In genomic region chr9:119031772-119032171, GRCm38 (mm10) we compare ENCODE assay signal across 8 mouse cellular contexts. TPM values are rescaled to one million over a fixed set of nuclear protein-coding genes. Genes with fewer than 3 reads are reported as not detected.
DNase-seq lines count a peak whose midpoint lies in the region; ATAC-seq lines count a peak whose summit lies in the region.

No protein-coding gene starts in this region.

- peaks cover 32% of the 10 kb centered on the region for H3K4me1 ChIP-seq in limb, embryonic 11.5 days (ENCODE audit: control insufficient read depth, insufficient read depth, low read length)

- H3K36me3 ChIP-seq in limb, embryonic 11.5 days (ENCODE audit: control insufficient read depth, insufficient read depth, low read length), result no peaks in the 10 kb centered on the region

- H3K4me2 ChIP-seq in limb, embryonic 11.5 days (ENCODE audit: low read depth, severe bottlenecking), result no peak overlapping the region

- DNase-seq in adrenal gland, adult 2 months, result peak; percentile 61
- DNase-seq in adrenal gland, adult 8-10 months, result no peak
- peak; percentile 73 for DNase-seq in adrenal gland, postnatal 10 days
- DNase-seq in heart, adult 9 months (ENCODE audit: low spot score in 2 of 2), result peak; percentile 82 to 86
- no peak for DNase-seq in limb, embryonic 11.5 days (ENCODE audit: low spot score)
- no peak for DNase-seq in embryo, embryonic 10 days (ENCODE audit: low spot score)
- DNase-seq in cerebellum, adult 18-20 months, result no peak

- H3K9ac ChIP-seq in limb, embryonic 11.5 days (ENCODE audit: low read length), result no peak overlapping the region

- peak overlapping the region; percentile 56; the same call in 1 of the 2 replicates for H3K27ac ChIP-seq in limb, embryonic 11.5 days (replicated peaks; ENCODE audit: low read depth, low read length)

- ATAC-seq in limb, embryonic 11.5 days (ENCODE audit: insufficient number of reproducible peaks, low FRiP score, low TSS enrichment, low read depth), result no peak
- ATAC-seq in granulocyte monocyte progenitor cell, adult 5-6 weeks (replicated peaks; ENCODE audit: poor library complexity, severe bottlenecking), result no peak

- no peaks in the 10 kb centered on the region for H3K27me3 ChIP-seq in limb, embryonic 11.5 days (ENCODE audit: control insufficient read depth, insufficient read depth, low read length)

- no peaks in the 10 kb centered on the region for H3K9me3 ChIP-seq in limb, embryonic 11.5 days (ENCODE audit: control insufficient read depth, low read length)

- H3K4me3 ChIP-seq in limb, embryonic 11.5 days (ENCODE audit: low read depth, low read length), result no peak overlapping the region

- 73% methylated on average over 14 of the region's 14 CpGs for WGBS in limb, embryonic 11.5 days

RNA-seq across cellular contexts. Expression of gene Vill, which starts 20.8 kb away (rescaled TPM):
- 1 to 10 TPM; 1.5 to 2.0 TPM for total RNA-seq in adrenal gland, adult 2 months (2021)
- polyA plus RNA-seq in adrenal gland, adult 2 months (2012; rRNA removed), result 3.4 and 4.2 TPM in 2 replicates
- 1 to 10 TPM; 2.4 to 4.6 (median 4.4) TPM for total RNA-seq in adrenal gland, adult 8-10 months (2022)
- total RNA-seq in adrenal gland, postnatal 10 days (2021), result 1 to 10 TPM; 4.8 to 5.1 TPM
- 26.0 and 26.5 TPM in 2 replicates for polyA plus RNA-seq in limb, embryonic 11.5 days (2014; fragmentation: Nextera tagmentation; extraction: Ambion mirVana)
- total RNA-seq in granulocyte monocyte progenitor cell, adult 5-6 weeks (2014; fragmentation: Nextera tagmentation), result 33.5 and 42.4 TPM in 2 replicates
- total RNA-seq in granulocyte monocyte progenitor cell, adult 5-6 weeks (2017), result 23.7 and 34.9 TPM in 2 replicates

Comparison
In these comparisons a context has a peak if more than half of its experiments do, and no peak if none do; other contexts are left out.
1. DNase-seq: peak in adrenal gland, adult 2 months (single experiment), adrenal gland, postnatal 10 days (single experiment) and heart, adult 9 months (2 of 2); none in adrenal gland, adult 8-10 months (single experiment), limb, embryonic 11.5 days (single experiment), embryo, embryonic 10 days (single experiment) and cerebellum, adult 18-20 months (0 of 2).
2. RNA of gene Vill, which starts 20.8 kb away (total RNA-seq): 23.7 to 42.4 TPM in granulocyte monocyte progenitor cell, adult 5-6 weeks; 4.8 to 5.1 TPM in adrenal gland, postnatal 10 days, 2.4 to 4.6 TPM in adrenal gland, adult 8-10 months and 1.5 to 2.0 TPM in adrenal gland, adult 2 months; every median in the first group is over 4 times any median in the second.